Mouse (Mus musculus) forebrain, postnatal 0 days (tissue): ENCODE results near the gene Ppm1j. TPM values are rescaled to one million over a fixed set of nuclear protein-coding genes. Genes with fewer than 3 reads are reported as not detected.
A peak's percentile ranks its signal among the peaks of the same experiment; 100 is the strongest.
"Not testable (repeated sequence)": the region's sequence is repeated elsewhere in the genome, so short reads cannot be mapped to it uniquely, and the experiment has no call there.

ENCODE experiments used
- ATAC-seq: fragments of 200-750 bp; cut with Nextera tagmentation; 2 replicates; pipeline ENCODE4 v1.8.0; 2017; ENCODE audit warnings: mild to moderate bottlenecking, moderate library complexity
- DNase-seq: peaks from one replicate; pipeline ENCODE4 v3.0.0-alpha.2; 2015
- H3K27ac ChIP-seq: fragments of 300-500 bp; sonication (generic); 2 replicates; pipeline ENCODE4 v1.5.1; 2014; ENCODE audit warnings: low read depth, mild to moderate bottlenecking, antibody characterized with exemption, low read length, moderate library complexity, mixed read lengths
- H3K27me3 ChIP-seq: fragments of 300-500 bp; sonication (generic); 2 replicates; pipeline ENCODE4 v1.6.1; 2014; ENCODE audit warnings: mild to moderate bottlenecking, low read length, mixed read lengths; ENCODE audit not compliant: insufficient read depth
- H3K36me3 ChIP-seq: fragments of 300-500 bp; sonication (generic); 2 replicates; pipeline ENCODE4 v1.6.1; 2014; ENCODE audit warnings: mild to moderate bottlenecking, moderate library complexity; ENCODE audit not compliant: insufficient read depth
- H3K4me1 ChIP-seq: fragments of 300-500 bp; sonication (generic); 2 replicates; pipeline ENCODE4 v1.6.1; 2014; ENCODE audit warnings: antibody characterized with exemption; ENCODE audit not compliant: insufficient read depth
- H3K4me2 ChIP-seq: fragments of 300-500 bp; sonication (generic); 2 replicates; pipeline ENCODE4 v1.6.1; 2014; ENCODE audit warnings: low read depth, mild to moderate bottlenecking, moderate library complexity
- H3K4me3 ChIP-seq: fragments of 300-500 bp; sonication (generic); 2 replicates; pipeline ENCODE4 v1.5.1; 2014; ENCODE audit warnings: low read depth, low read length, mixed read lengths
- H3K9ac ChIP-seq: fragments of 300-500 bp; sonication (generic); 2 replicates; pipeline ENCODE4 v1.6.1; 2014; ENCODE audit warnings: mild to moderate bottlenecking
- H3K9me3 ChIP-seq: fragments of 300-500 bp; sonication (generic); 2 replicates; pipeline ENCODE4 v1.6.1; 2016; ENCODE audit warnings: low read length
- CTCF ChIP-seq: sonication (generic); IDR thresholded peaks from 2 replicates; pipeline ENCODE4 v1.5.1; 2016; ENCODE audit warnings: antibody characterized with exemption, control low read depth, low read depth
- WGBS: fragments of 180-500 bp; shearing (Covaris S2); extraction: QIAGEN DNeasy Blood & Tissue Kit; methylation state at CpG from one replicate; pipeline ENCODE4 v1.1.7; 2014; 5-methylcytosine and 5-hydroxymethylcytosine counted together
- polyA plus RNA-seq: library from polyadenylated mRNA; unstranded; fragments of >200 nt; fragmentation: Nextera tagmentation; extraction: Ambion mirVana; gene quantifications from 2 replicates; pipeline ENCODE4 v1.2.1, GENCODE M21; 2015
- total RNA-seq: library from RNA; depleted of rRNA; stranded (reverse); fragments of >200 nt; gene quantifications from 2 replicates; pipeline ENCODE4 v1.2.3, GENCODE M21; 2014; rRNA removed

Gene Ppm1j
- total RNA-seq (2.5 and 2.6 TPM in 2 replicates), polyA plus RNA-seq (2.0 TPM in 2 replicates)

GRCm38 (mm10) chr3:104780561-104781420 lies at the start of gene Ppm1j:
Ppm1j (plus strand) TSS chr3:104781056.
- Histone ChIP-seq H3K27me3 (peaks cover 55% of the 10 kb centered on the region), H3K9ac (peak within 1 kb of the TSS; percentile 51), H3K4me3 (peak within 1 kb of the TSS; percentile 41), H3K4me1 (0 out of 2 replicates have a peak, but pooled peaks cover 10% of the 10 kb centered on the region), H3K9me3 (no peaks in the 10 kb centered on the region), H3K27ac (no peak within 1 kb of the TSS), H3K4me2 (peak within 1 kb of the TSS; percentile 91), H3K36me3 (no peaks in the 10 kb centered on the region)
- WGBS = under 1% methylated on average over 51 of the region's 56 CpGs
- ATAC-seq (peak; percentile 44; the same call in 1 of the 2 replicates), DNase-seq (peak; percentile 30)
- no peak for TF ChIP-seq CTCF

GRCm38 (mm10) chr3:104732907-104733306 lies 47.9 kb upstream of the Ppm1j start:
- TF ChIP-seq CTCF = no peak
- ATAC-seq = no peak
- DNase-seq = no peak

GRCm38 (mm10) chr3:104734654-104735053 lies 46.2 kb upstream of the Ppm1j start:
- ATAC-seq (no peak), DNase-seq (no peak)
- no peak for TF ChIP-seq CTCF
- no peaks in the 10 kb centered on the region for H3K9me3 ChIP-seq
- 64% methylated on average over 7 of the region's 7 CpGs for WGBS
- no peak overlapping the region for H3K4me3 ChIP-seq
- no peak overlapping the region for H3K27ac ChIP-seq
- no peak overlapping the region for H3K4me2 ChIP-seq
- H3K4me1 ChIP-seq = no peaks in the 10 kb centered on the region
- no peak overlapping the region for H3K9ac ChIP-seq
- H3K36me3 ChIP-seq = no peaks in the 10 kb centered on the region
- H3K27me3 ChIP-seq = no peaks in the 10 kb centered on the region

More at GRCm38 (mm10) chr3:104732907-104733306, 47.9 kb upstream of the Ppm1j start:
- H3K4me1 ChIP-seq = no peaks in the 10 kb centered on the region
- H3K27ac ChIP-seq = no peak overlapping the region
- H3K27me3 ChIP-seq = no peaks in the 10 kb centered on the region
- no peaks in the 10 kb centered on the region for H3K36me3 ChIP-seq
- H3K4me2 ChIP-seq = no peak overlapping the region
- H3K4me3 ChIP-seq = no peak overlapping the region
- 58% methylated on average over 3 of the region's 3 CpGs for WGBS
- no peak overlapping the region for H3K9ac ChIP-seq
- H3K9me3 ChIP-seq = no peaks in the 10 kb centered on the region

GRCm38 (mm10) chr3:104741954-104742353 lies 38.9 kb upstream of the Ppm1j start:
- no peak for ATAC-seq

GRCm38 (mm10) chr3:104743161-104743560 lies 37.7 kb upstream of the Ppm1j start:
- H3K4me2 ChIP-seq = no peak overlapping the region
- no peaks in the 10 kb centered on the region for H3K9me3 ChIP-seq
- no peaks in the 10 kb centered on the region for H3K4me1 ChIP-seq
- ATAC-seq (no peak), DNase-seq (no peak)
- 43% methylated on average over 1 of the region's 1 CpGs for WGBS
- no peak overlapping the region for H3K9ac ChIP-seq
- no peak overlapping the region for H3K27ac ChIP-seq
- no peaks in the 10 kb centered on the region for H3K36me3 ChIP-seq
- no peak overlapping the region for H3K4me3 ChIP-seq
- no peaks in the 10 kb centered on the region for H3K27me3 ChIP-seq
- no peak for TF ChIP-seq CTCF

More at GRCm38 (mm10) chr3:104741954-104742353, 38.9 kb upstream of the Ppm1j start:
- no peaks in the 10 kb centered on the region for H3K27me3 ChIP-seq
- no peak overlapping the region for H3K27ac ChIP-seq
- H3K36me3 ChIP-seq = no peaks in the 10 kb centered on the region
- H3K4me1 ChIP-seq = no peaks in the 10 kb centered on the region
- H3K4me3 ChIP-seq = no peak overlapping the region
- no peak for TF ChIP-seq CTCF
- H3K9ac ChIP-seq = no peak overlapping the region
- H3K4me2 ChIP-seq = no peak overlapping the region
- H3K9me3 ChIP-seq = no peaks in the 10 kb centered on the region
- DNase-seq = no peak
- 95% methylated on average over 3 of the region's 3 CpGs for WGBS

GRCm38 (mm10) chr3:104743864-104744263 lies 37.0 kb upstream of the Ppm1j start:
- DNase-seq (no peak), ATAC-seq (no peak)
- Histone ChIP-seq H3K36me3 (no peaks in the 10 kb centered on the region), H3K27ac (no peak overlapping the region), H3K27me3 (no peaks in the 10 kb centered on the region), H3K9ac (no peak overlapping the region), H3K9me3 (no peaks in the 10 kb centered on the region), H3K4me1 (no peaks in the 10 kb centered on the region), H3K4me3 (no peak overlapping the region), H3K4me2 (no peak overlapping the region)
- TF ChIP-seq CTCF = no peak
- WGBS = 60% methylated on average over 1 of the region's 1 CpGs

- not testable (repeated sequence) for H3K27me3 ChIP-seq, DNase-seq, ATAC-seq, H3K4me1 ChIP-seq, H3K9ac ChIP-seq, H3K4me2 ChIP-seq, H3K27ac ChIP-seq, H3K9me3 ChIP-seq, H3K36me3 ChIP-seq, H3K4me3 ChIP-seq
- 22% methylated on average over 20 of the region's 25 CpGs for WGBS
- TF ChIP-seq CTCF = peak; percentile 18; the same call in 1 of the 2 replicates
Measured at GRCm38 (mm10) chr3:104752845-104753244, 28.0 kb upstream of the Ppm1j start.
